Comparison of ENCODE assay signal across 8 mouse cellular contexts in the genomic region with DNA sequence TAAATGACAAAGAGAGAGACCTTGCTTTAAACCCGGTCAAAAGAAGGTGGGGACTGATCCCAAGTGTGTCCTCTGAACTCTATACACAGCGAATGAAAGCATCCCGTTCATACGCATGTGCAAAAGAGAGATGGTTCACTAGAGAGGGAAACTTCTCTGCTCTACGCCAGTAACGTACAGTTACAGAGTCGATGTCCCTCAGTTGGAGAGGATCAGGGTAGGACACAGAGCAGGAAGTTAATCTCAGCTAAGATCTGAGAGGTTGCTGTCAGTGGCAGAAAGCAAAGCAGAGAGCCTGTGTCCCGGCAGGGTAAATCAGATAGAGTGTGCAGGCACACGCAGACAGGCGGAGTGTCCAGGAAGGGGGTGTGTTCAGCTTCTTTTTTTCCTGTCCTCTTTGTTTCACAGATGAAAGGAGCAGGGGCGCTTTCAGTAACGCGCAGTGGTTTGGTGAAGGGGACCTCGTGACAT. TPM values are rescaled to one million over a fixed set of nuclear protein-coding genes. Genes with fewer than 3 reads are reported as not detected.
DNase-seq lines count a peak whose midpoint lies in the region; ATAC-seq and TF ChIP-seq lines count a peak whose summit lies in the region.

No protein-coding gene starts in this region.

- H3K27ac ChIP-seq in spleen, adult 2 months (ENCODE audit: insufficient read depth, low read length): peak overlapping the region; percentile 68
- no peak overlapping the region for H3K27ac ChIP-seq in forebrain, embryonic 15.5 days (replicated peaks)

- H3K9ac ChIP-seq in forebrain, embryonic 15.5 days (replicated peaks): peak overlapping the region; percentile 14

- DNase-seq in spleen, adult 2 months (ENCODE audit: low read depth in 1 of 2, low spot score in 2 of 2): peak; percentile 30 to 37
- no peak for DNase-seq in spleen, adult 12 weeks (ENCODE audit: low spot score)
- peak; percentile 39 for DNase-seq in lung, postnatal 25 days (ENCODE audit: low spot score)
- peak; percentile 66 for DNase-seq in thymus, postnatal 25 days
- no peak for DNase-seq in gastrocnemius, postnatal 25 days
- no peak for DNase-seq in adrenal gland, postnatal 4 days (ENCODE audit: low spot score in 2 of 2)
- DNase-seq in gastrocnemius, adult 8-10 months (ENCODE audit: low spot score in 2 of 2): no peak

- H3K4me2 ChIP-seq in forebrain, embryonic 15.5 days (replicated peaks): peak overlapping the region; percentile 33

- no peak for ATAC-seq in forebrain, embryonic 15.5 days (replicated peaks)

- H3K9me3 ChIP-seq in forebrain, embryonic 15.5 days: no peaks in the 10 kb centered on the region

- 0 out of 2 replicates have a peak, but pooled peaks cover 2% of the 10 kb centered on the region for H3K27me3 ChIP-seq in spleen, adult 2 months (ENCODE audit: control insufficient read depth, insufficient read depth, low read length)
- no peaks in the 10 kb centered on the region for H3K27me3 ChIP-seq in forebrain, embryonic 15.5 days

- peak overlapping the region; percentile 11; the same call in 1 of the 2 replicates for H3K4me3 ChIP-seq in spleen, adult 2 months (ENCODE audit: extremely low read depth, insufficient read depth, insufficient read length)
- H3K4me3 ChIP-seq in forebrain, embryonic 15.5 days: peak overlapping the region; percentile 9; the same call in 1 of the 2 replicates

- peaks cover 13% of the 10 kb centered on the region for H3K4me1 ChIP-seq in spleen, adult 2 months (ENCODE audit: control insufficient read depth, insufficient read depth, insufficient read length)
- peaks cover 26% of the 10 kb centered on the region for H3K4me1 ChIP-seq in forebrain, embryonic 15.5 days

- H3K36me3 ChIP-seq in spleen, adult 2 months (ENCODE audit: control insufficient read depth, insufficient read depth, low read length): no peaks in the 10 kb centered on the region
- H3K36me3 ChIP-seq in forebrain, embryonic 15.5 days: no peaks in the 10 kb centered on the region

- TF ChIP-seq CTCF in spleen, adult 2 months (IDR thresholded peaks at IDR 0.05; ENCODE audit: extremely low read depth, insufficient read depth, insufficient read length, insufficient replicate concordance): no peak

- 18% methylated on average over 14 of the region's 14 CpGs for WGBS in spleen, adult 2 months
- WGBS in forebrain, embryonic 15.5 days: 12% methylated on average over 14 of the region's 14 CpGs

- no peak for TF ChIP-seq POLR2A in spleen, adult 2 months (IDR thresholded peaks at IDR 0.05; ENCODE audit: low read depth, low read length)

RNA-seq across cellular contexts. Expression of gene Sipa1l1, which starts 3.0 kb away (rescaled TPM):
- polyA plus RNA-seq in spleen, adult 2 months (2012; rRNA removed): 16.4 and 17.1 TPM in 2 replicates
- 24.1 and 25.6 TPM in 2 replicates for polyA plus RNA-seq in forebrain, embryonic 15.5 days (2015; fragmentation: Nextera tagmentation; extraction: Ambion mirVana)
- total RNA-seq in gastrocnemius, postnatal 25 days (2021): 10 to 100 TPM in 1 of 2 experiments, 1 to 10 TPM in 1; 8.5 to 10.0 TPM
- 10 to 100 TPM; 32.7 to 40.0 TPM for total RNA-seq in adrenal gland, postnatal 4 days (2021)
- total RNA-seq in gastrocnemius, adult 8-10 months (2022): 1 to 10 TPM; 6.1 to 9.7 (median 7.3) TPM

Comparison
In these comparisons a context has a peak if more than half of its experiments do, and no peak if none do; other contexts are left out.
1. DNase-seq: peak in spleen, adult 2 months (2 of 2), lung, postnatal 25 days (single experiment) and thymus, postnatal 25 days (single experiment); none in spleen, adult 12 weeks (single experiment), gastrocnemius, postnatal 25 days (single experiment), adrenal gland, postnatal 4 days (0 of 2) and gastrocnemius, adult 8-10 months (0 of 2).